Mouse (Mus musculus): ENCODE data around the gene Smc3.

- TF ChIP-seq CTCF (IDR thresholded peaks at IDR 0.05; ENCODE audit: borderline replicate concordance, insufficient read depth, low read depth, low read length) (no peak), POLR2A (IDR thresholded peaks at IDR 0.05; ENCODE audit: borderline replicate concordance, insufficient read depth, low read length) (no peak)
These were observed 34.5 kb upstream of the Smc3 start for GRCm38 (mm10) chr19:53565565-53566277.

Data from cerebellum, adult 2 months (tissue).